Mouse (Mus musculus) liver, embryonic 14.5 days (tissue): Measurements from ENCODE around the gene Tmem182.

ENCODE experiments used
- CTCF ChIP-seq: IDR thresholded peaks from 2 replicates; pipeline ENCODE4 v1.5.1; 2016; ENCODE audit warnings: antibody characterized with exemption, low read depth, control low read depth
- EP300 ChIP-seq: IDR thresholded peaks from 2 replicates; pipeline ENCODE4 v1.6.1; 2016; ENCODE audit warnings: antibody characterized with exemption, low read depth

- no peak for TF ChIP-seq CTCF
- TF ChIP-seq EP300, result no peak
These were observed 83.1 kb downstream of the Tmem182 start for GRCm38 (mm10) chr1:40888396-40889040.
